In the genomic region with DNA sequence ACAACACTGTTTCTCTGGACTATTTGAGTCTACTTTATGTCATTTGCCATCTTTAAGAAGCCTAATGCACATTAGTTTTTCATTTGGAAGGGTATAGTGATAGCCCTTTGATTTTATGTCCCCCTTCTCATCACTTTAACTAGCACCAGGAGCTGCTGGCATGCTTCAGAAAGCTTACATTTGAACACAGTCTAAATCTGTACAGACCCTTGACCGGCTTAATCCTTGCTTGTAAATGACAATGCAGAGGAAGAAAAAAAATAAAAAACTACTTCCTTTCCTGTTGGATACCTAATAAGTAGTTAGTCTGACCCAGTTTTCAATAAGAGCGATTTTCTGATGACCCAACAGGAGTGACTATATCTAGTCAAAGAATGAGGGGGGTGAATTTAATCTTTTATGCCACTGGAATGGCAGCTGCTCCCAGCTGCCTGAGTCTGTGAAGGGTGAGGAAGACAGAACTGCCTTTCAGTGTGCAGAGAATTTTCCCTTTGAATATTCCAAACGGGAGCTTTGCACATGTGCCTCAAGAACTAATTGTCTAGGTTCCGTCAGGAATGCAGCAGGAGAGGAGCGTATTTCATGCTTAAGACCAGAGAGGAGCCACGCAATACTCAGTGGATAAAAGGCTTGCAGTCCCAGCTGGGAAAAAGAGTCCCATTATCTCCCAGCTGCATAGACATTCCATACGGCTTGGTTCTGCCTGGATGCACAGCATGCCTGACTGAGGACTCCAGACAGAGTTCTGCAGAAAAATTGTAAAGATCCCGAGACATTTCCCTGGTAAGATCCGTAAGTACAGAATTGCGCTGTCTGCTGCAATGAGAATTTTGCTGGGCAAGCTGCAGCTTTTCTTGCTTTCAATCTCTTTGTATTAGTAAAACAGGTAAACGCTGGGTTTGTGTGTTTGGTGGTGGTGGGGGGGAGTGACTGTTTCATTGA, we compare ENCODE assay signal across 8 mouse cellular contexts. TPM values are rescaled to one million over a fixed set of nuclear protein-coding genes. Genes with fewer than 3 reads are reported as not detected.
DNase-seq lines count a peak whose midpoint lies in the region; ATAC-seq and TF ChIP-seq lines count a peak whose summit lies in the region.
"Had no signal": no experiment of that assay in that cellular context is flagged by ENCODE, and none has a peak within 500 bp of the region (broad histone marks: within the 10 kb centered on the region; RNA-seq: fewer than 3 reads in every experiment).

Cntn6 (plus strand) TSS at position 301 of the 942 bp plus-strand sequence.

- no peaks in the 10 kb centered on the region for H3K36me3 ChIP-seq in hindbrain, postnatal 0 days (ENCODE audit: insufficient read depth, low read length)
- no peaks in the 10 kb centered on the region for H3K36me3 ChIP-seq in midbrain, embryonic 10.5 days
- no peaks in the 10 kb centered on the region for H3K36me3 ChIP-seq in liver, embryonic 12.5 days

- H3K9ac ChIP-seq in hindbrain, postnatal 0 days (replicated peaks; ENCODE audit: low read length) = peak within 1 kb of the TSS; percentile 51
- no peak within 1 kb of the TSS for H3K9ac ChIP-seq in liver, embryonic 12.5 days
- H3K9ac ChIP-seq: liver, embryonic 14.5 days had no signal

- 5% methylated on average over 11 of the region's 11 CpGs for WGBS in cerebellum, adult 2 months
- WGBS in hindbrain, postnatal 0 days = 7% methylated on average over 11 of the region's 11 CpGs
- 19% methylated on average over 11 of the region's 11 CpGs for WGBS in midbrain, embryonic 10.5 days
- WGBS in liver, embryonic 12.5 days (ENCODE audit: insufficient replicate concordance) = 77% methylated on average over 11 of the region's 11 CpGs

- H3K9me3 ChIP-seq in hindbrain, postnatal 0 days (ENCODE audit: low read length) = no peaks in the 10 kb centered on the region
- H3K9me3 ChIP-seq in midbrain, embryonic 10.5 days (replicated peaks) = no peaks in the 10 kb centered on the region
- H3K9me3 ChIP-seq in liver, embryonic 12.5 days (replicated peaks) = no peaks in the 10 kb centered on the region

- H3K27ac ChIP-seq in cerebellum, adult 2 months (ENCODE audit: insufficient read depth, low read length) = peak within 1 kb of the TSS; percentile 97
- peak within 1 kb of the TSS; percentile 61 for H3K27ac ChIP-seq in hindbrain, postnatal 0 days
- H3K27ac ChIP-seq in midbrain, embryonic 10.5 days (replicated peaks) = peak within 1 kb of the TSS; percentile 78
- H3K27ac ChIP-seq in liver, embryonic 12.5 days = no peak within 1 kb of the TSS
- H3K27ac ChIP-seq: liver, embryonic 14.5 days had no signal

- H3K4me1 ChIP-seq in cerebellum, adult 2 months (ENCODE audit: control insufficient read depth, insufficient read depth, low read length) = no peaks in the 10 kb centered on the region
- H3K4me1 ChIP-seq in hindbrain, postnatal 0 days (ENCODE audit: insufficient read depth, low read length) = no peaks in the 10 kb centered on the region; the same call in 1 of the 2 replicates
- H3K4me1 ChIP-seq in midbrain, embryonic 10.5 days = peaks cover 31% of the 10 kb centered on the region
- H3K4me1 ChIP-seq in liver, embryonic 12.5 days = no peaks in the 10 kb centered on the region

- no peak for TF ChIP-seq CTCF in cerebellum, adult 2 months (IDR thresholded peaks at IDR 0.05; ENCODE audit: borderline replicate concordance, insufficient read depth, low read depth, low read length)
- no peak for TF ChIP-seq CTCF in hindbrain, postnatal 0 days (IDR thresholded peaks at IDR 0.05; ENCODE audit: low read depth)

- peak; percentile 87 for ATAC-seq in hindbrain, postnatal 0 days
- no peak for ATAC-seq in liver, embryonic 12.5 days

- peak within 1 kb of the TSS; percentile 95 for H3K4me3 ChIP-seq in cerebellum, adult 2 months (replicated peaks; ENCODE audit: insufficient read depth, low read depth, low read length)
- H3K4me3 ChIP-seq in hindbrain, postnatal 0 days (ENCODE audit: low read length) = peak within 1 kb of the TSS; percentile 45
- peak within 1 kb of the TSS; percentile 39 for H3K4me3 ChIP-seq in midbrain, embryonic 10.5 days
- no peak within 1 kb of the TSS for H3K4me3 ChIP-seq in liver, embryonic 12.5 days

- peak; percentile 38; the same call in 1 of the 2 replicates for TF ChIP-seq POLR2A in cerebellum, adult 2 months (IDR thresholded peaks at IDR 0.05; ENCODE audit: borderline replicate concordance, insufficient read depth, low read length)

- DNase-seq in cerebellum, adult 2 months = peak; percentile 72 to 76
- peak; percentile 52 for DNase-seq in embryo, embryonic 11 days
- DNase-seq in hindbrain, postnatal 0 days (ENCODE audit: low spot score) = peak; percentile 65
- peak; percentile 63 for DNase-seq in midbrain, embryonic 10.5 days (ENCODE audit: low spot score)
- no peak for DNase-seq in gastrocnemius, postnatal 10 days
- DNase-seq in adrenal gland, adult 8-10 months = no peak

- peak within 1 kb of the TSS; percentile 64 for H3K4me2 ChIP-seq in hindbrain, postnatal 0 days (ENCODE audit: low read depth, low read length)
- H3K4me2 ChIP-seq in liver, embryonic 12.5 days = no peak within 1 kb of the TSS

- H3K27me3 ChIP-seq in cerebellum, adult 2 months (ENCODE audit: control insufficient read depth, insufficient read depth, low read length) = no peaks in the 10 kb centered on the region
- H3K27me3 ChIP-seq in hindbrain, postnatal 0 days (ENCODE audit: insufficient read depth, low read length) = no peaks in the 10 kb centered on the region
- H3K27me3 ChIP-seq in midbrain, embryonic 10.5 days (ENCODE audit: low read depth, poor library complexity, severe bottlenecking) = no peaks in the 10 kb centered on the region
- no peaks in the 10 kb centered on the region for H3K27me3 ChIP-seq in liver, embryonic 12.5 days (replicated peaks)

RNA-seq across cellular contexts. Expression of gene Cntn6, which starts in this region (rescaled TPM):
- 34.7 and 37.1 TPM in 2 replicates for polyA plus RNA-seq in cerebellum, adult 2 months (2012; rRNA removed)
- total RNA-seq in hindbrain, postnatal 0 days (2014; rRNA removed) = 15.5 and 22.4 TPM in 2 replicates
- polyA plus RNA-seq in hindbrain, postnatal 0 days (2015; fragmentation: Nextera tagmentation; extraction: Ambion mirVana) = 14.9 and 15.1 TPM in 2 replicates
- polyA plus RNA-seq in midbrain, embryonic 10.5 days (2016; fragmentation: Nextera tagmentation; extraction: Ambion mirVana) = 1.7 and 2.2 TPM in 2 replicates
- under 1 TPM; 0.18 to 0.21 TPM for total RNA-seq in gastrocnemius, postnatal 10 days (2021)
- polyA plus RNA-seq in liver, embryonic 12.5 days (2016; fragmentation: Nextera tagmentation; extraction: Ambion mirVana) = 0.07 and 0.08 TPM in 2 replicates
- not detected for total RNA-seq in adrenal gland, adult 8-10 months (2022)

Comparison
In these comparisons a context has a peak if more than half of its experiments do, and no peak if none do; other contexts are left out.
1. RNA of gene Cntn6 (total RNA-seq): 15.5 to 22.4 TPM in hindbrain, postnatal 0 days; 0.18 to 0.21 TPM in gastrocnemius, postnatal 10 days and not detected in adrenal gland, adult 8-10 months; every median in the first group is over 10 times any median in the second.
2. DNase-seq: peak in cerebellum, adult 2 months (2 of 2), embryo, embryonic 11 days (single experiment), hindbrain, postnatal 0 days (single experiment) and midbrain, embryonic 10.5 days (single experiment); none in gastrocnemius, postnatal 10 days (single experiment) and adrenal gland, adult 8-10 months (single experiment).